Mouse (Mus musculus) testis, adult 2 months (tissue): ENCODE results near the gene Cngb1. TPM values are rescaled to one million over a fixed set of nuclear protein-coding genes. Genes with fewer than 3 reads are reported as not detected.
"Not testable (repeated sequence)": the region's sequence is repeated elsewhere in the genome, so short reads cannot be mapped to it uniquely, and the experiment has no call there.

Experiments
- H3K27ac ChIP-seq: fragments of 200-500 bp; 2 replicates; pipeline ENCODE4 v1.5.1; 2012; ENCODE audit warnings: low read depth, low read length; ENCODE audit not compliant: control insufficient read depth, insufficient read depth
- H3K27me3 ChIP-seq: fragments of 200-500 bp; 2 replicates; pipeline ENCODE4 v1.6.1; 2012; ENCODE audit warnings: mild to moderate bottlenecking, low read length, moderate library complexity; ENCODE audit not compliant: control insufficient read depth, insufficient read depth
- H3K36me3 ChIP-seq: fragments of 200-500 bp; 2 replicates; pipeline ENCODE4 v1.6.1; 2012; ENCODE audit warnings: mild to moderate bottlenecking, low read length; ENCODE audit not compliant: control insufficient read depth, insufficient read depth
- H3K4me1 ChIP-seq: fragments of 200-500 bp; 2 replicates; pipeline ENCODE4 v1.6.1; 2012; ENCODE audit warnings: low read length; ENCODE audit not compliant: control insufficient read depth, insufficient read depth
- H3K4me3 ChIP-seq: fragments of 200-500 bp; 2 replicates; pipeline ENCODE4 v1.5.1; 2012; ENCODE audit warnings: low read depth, mild to moderate bottlenecking, low read length, moderate library complexity, mixed read lengths; ENCODE audit not compliant: control insufficient read depth
- CTCF ChIP-seq: fragments of 200-500 bp; IDR thresholded peaks from 2 replicates; pipeline ENCODE4 v1.5.1; 2012; ENCODE audit warnings: low read depth, mild to moderate bottlenecking, inconsistent platforms, low read length, moderate library complexity; ENCODE audit not compliant: control insufficient read depth, insufficient read depth, insufficient replicate concordance
- POLR2A ChIP-seq: fragments of 200-500 bp; IDR thresholded peaks from 2 replicates; pipeline ENCODE4 v1.6.1; 2012; ENCODE audit warnings: low read depth, mild to moderate bottlenecking, inconsistent platforms, low read length, moderate library complexity; ENCODE audit not compliant: control insufficient read depth
- polyA plus RNA-seq: library from polyadenylated mRNA; depleted of rRNA; stranded (reverse); fragments of >200 nt; gene quantifications from 2 replicates; pipeline ENCODE4 v1.2.3, GENCODE M21; 2012

The Cngb1 gene
- polyA plus RNA-seq, 1 experiment, result 6.9 TPM

DNA sequence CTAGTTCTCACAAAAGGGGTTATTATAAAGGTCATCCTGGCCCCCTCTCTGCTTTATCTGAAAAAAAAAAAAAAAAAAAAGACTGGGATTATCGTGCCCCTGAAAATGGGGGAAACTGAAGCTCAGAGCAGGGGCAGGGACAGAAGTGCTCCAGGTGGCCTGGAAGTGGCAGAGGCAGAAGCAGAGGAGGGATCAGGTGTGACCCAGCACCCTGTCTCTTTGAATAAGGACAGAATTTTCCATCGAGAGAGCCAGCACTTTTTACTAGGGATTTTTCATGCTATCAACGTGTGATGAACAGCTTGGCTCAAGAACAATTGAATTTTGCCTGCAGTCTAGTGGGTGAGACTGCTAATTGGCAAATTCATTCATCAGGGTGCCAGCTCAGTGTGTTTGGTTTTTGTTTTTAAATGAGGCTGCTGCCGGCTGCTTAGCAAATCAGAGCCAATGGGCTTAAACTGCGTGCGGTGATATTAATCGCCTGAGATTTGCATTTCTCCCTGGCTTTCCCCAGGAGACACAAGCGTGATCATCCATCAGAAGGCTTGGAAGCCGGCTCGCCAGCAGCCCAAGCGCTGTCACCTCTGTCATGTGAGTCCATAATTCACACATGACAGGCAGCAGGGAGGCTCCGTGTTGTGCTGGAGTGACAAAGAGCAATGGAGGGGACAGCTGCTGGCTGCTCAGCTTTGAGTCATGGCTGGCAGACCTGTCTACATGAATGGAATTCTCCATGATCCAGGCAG is 63.4 kb downstream of the Cngb1 start:
- peaks cover 6% of the 10 kb centered on the region for H3K4me1 ChIP-seq
- H3K4me3 ChIP-seq, result no peak overlapping the region
- no peaks in the 10 kb centered on the region for H3K27me3 ChIP-seq
- TF ChIP-seq POLR2A (no peak), CTCF (no peak)
- H3K27ac ChIP-seq, result no peak overlapping the region
- no peaks in the 10 kb centered on the region for H3K36me3 ChIP-seq

DNA sequence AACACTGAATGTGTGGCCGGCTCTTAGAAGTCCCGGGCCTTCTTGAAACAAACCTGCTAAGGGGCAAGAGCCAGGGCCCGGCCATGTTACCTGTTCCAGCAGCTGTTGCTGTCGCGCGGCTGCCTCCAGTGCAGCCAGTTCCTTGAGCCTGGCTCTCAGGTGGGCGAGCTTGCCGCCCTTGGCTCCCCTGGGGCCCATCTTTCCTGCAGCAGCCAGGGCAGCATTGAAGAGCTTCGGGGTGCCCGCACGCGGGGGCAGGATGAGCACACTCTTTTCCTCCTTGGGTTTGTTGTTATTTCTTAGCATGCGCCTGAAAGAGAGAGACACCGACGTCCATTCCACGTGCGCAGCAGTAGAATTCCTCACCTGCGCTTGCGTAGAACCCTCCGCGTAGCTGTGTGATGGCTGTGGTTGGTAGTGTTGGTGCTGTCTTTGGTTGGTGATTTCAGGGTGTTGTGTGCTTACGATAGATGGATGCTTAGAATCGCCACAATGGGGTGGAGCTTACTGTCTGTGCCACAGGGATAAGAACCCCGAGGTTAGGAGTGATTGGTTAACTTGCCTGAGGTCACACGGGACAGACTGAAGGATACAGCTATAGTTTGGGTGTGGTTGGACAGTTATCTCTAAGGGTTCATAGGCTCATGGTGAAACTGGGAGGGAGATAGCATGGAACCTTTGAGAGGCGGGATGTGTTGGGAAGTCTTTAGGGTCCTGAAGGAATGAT is 64.1 kb downstream of the Cngb1 start:
- Histone ChIP-seq H3K4me1 (peaks cover 6% of the 10 kb centered on the region), H3K27ac (no peak overlapping the region), H3K4me3 (peak overlapping the region; percentile 56), H3K27me3 (no peaks in the 10 kb centered on the region), H3K36me3 (no peaks in the 10 kb centered on the region)
- TF ChIP-seq POLR2A (0 out of 2 replicates have a peak, but pooled peaks have one; percentile 17), CTCF (no peak)

DNA sequence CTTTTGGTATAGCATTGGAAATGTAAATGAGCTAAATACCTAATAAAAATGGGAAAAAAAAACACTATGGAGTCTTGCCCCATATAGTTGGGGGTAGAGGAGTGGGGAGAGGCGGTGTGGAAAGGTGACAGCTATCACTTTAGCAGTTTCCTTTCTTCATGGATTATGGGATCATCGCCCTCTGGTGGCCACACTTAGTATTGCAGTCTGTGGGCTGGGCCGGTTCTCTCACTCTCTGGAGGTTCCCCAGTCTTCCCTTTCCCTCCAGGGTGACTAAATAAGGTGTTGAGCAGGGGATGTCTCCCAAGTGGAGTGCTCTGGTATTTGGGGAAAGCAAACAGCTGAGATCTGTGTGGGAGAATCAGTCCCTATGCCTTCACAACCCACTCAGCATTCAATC is 70.7 kb downstream of the Cngb1 start:
- H3K27me3 ChIP-seq, result no peaks in the 10 kb centered on the region
- H3K4me3 ChIP-seq, result no peak overlapping the region
- TF ChIP-seq CTCF (peak; percentile 86; the same call in 1 of the 2 replicates), POLR2A (no peak)
- no peak overlapping the region for H3K27ac ChIP-seq
- no peaks in the 10 kb centered on the region for H3K36me3 ChIP-seq
- no peaks in the 10 kb centered on the region for H3K4me1 ChIP-seq

DNA sequence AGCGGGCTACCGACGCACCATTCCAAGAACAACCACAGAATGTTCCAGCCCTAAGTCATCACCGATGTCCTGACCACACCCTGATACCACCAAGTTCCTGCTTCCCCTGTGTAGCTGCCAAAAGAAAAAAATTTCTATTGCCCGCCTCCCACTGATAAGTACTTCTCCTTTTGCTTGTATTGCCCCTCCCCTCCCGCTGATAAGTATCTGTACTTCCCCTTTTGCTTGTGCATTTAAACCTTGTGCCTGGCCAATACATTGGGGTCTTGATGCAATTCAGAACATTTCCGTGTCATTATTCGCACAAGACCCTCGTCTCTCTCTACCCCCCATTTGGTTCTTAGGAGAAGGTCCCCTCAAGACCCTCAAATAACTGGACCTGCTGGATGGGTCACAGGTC is 76.3 kb downstream of the Cngb1 start:
- H3K27me3 ChIP-seq, H3K4me1 ChIP-seq, H3K36me3 ChIP-seq, H3K27ac ChIP-seq, H3K4me3 ChIP-seq: not testable (repeated sequence)

DNA sequence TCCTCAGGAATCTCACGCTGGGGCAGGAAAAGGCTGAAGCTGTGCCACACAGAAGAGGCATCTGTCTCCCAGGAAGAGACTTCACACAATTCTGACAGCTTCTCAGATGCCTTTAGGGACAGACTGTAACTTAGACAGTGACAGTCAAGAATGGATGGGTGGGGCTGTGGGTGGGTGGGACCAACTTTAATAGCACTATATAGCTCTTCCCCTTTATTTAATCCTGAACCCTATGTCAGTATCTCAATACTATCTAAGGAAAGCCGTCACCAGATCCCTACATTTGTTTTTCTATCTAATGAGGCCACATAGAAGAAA is 79.3 kb downstream of the Cngb1 start:
- H3K4me1 ChIP-seq, result no peaks in the 10 kb centered on the region
- no peak overlapping the region for H3K4me3 ChIP-seq
- H3K36me3 ChIP-seq, result no peaks in the 10 kb centered on the region
- H3K27me3 ChIP-seq, result no peaks in the 10 kb centered on the region
- TF ChIP-seq CTCF (no peak), POLR2A (no peak)
- H3K27ac ChIP-seq, result no peak overlapping the region

DNA sequence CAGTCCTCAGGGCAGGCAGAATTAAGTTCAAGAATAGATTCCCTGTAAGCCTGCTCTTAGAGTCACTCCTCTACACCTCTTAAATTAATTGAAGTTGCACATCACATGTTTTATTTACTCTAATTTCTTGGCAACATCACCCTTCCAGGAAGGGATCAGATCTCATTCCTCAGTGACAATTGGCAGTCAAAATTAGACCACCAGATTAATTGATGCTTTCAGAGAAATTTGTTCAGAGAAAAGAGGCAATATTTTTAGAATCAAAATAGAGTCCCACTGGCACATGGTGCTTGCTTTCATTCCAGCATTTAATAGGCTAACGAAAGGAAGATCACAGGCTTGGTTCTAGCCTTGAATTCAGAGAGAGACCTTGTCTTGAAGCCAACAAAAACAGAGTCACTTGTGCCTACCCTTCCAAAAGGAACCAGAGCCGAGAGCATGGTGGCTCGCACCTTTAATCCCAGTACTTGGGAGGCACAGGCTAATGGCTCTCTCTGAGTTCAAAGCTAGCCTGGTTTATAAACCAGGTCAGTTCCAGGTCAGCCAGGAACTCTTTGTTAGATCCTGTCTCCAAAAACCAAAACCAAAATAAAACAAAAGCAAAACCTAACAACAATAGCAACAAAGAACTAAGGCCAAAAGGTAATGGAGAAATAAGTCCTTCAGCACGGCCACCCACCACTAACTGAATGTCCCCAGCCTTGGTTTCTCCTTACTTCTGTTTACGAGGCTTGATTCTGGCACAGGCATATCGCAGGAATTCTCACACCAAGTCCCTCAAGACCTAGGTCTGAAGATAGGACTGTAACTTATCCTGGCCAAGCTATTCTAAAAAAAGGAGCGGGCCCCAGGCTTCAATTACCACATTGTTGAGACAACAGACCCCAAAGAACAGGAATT is 79.9 kb downstream of the Cngb1 start:
- H3K27ac ChIP-seq, result 0 out of 2 replicates have a peak overlapping the region, but pooled peaks have one; percentile 3
- no peak for TF ChIP-seq CTCF
- no peak for TF ChIP-seq POLR2A
- no peak overlapping the region for H3K4me3 ChIP-seq
- H3K36me3 ChIP-seq, result no peaks in the 10 kb centered on the region
- H3K27me3 ChIP-seq, result no peaks in the 10 kb centered on the region
- no peaks in the 10 kb centered on the region for H3K4me1 ChIP-seq

DNA sequence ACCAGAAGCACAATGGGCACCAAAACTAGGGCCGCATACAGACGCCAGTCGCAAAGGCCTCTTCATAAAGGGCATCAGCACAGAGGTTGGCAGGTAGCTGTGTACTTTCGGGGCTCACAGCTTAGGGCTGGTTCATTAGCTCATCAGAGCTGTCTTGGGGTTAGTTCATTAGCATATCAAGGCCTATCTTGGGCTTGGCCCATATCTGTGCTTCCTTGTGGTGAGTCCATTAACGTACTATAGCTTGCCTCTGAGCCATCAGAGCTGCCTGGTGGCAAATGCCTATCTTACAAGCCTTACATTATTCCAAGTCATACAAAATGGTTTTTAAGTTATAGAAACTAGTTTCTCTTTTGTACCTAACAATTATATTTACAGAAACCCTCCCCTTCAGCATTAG is 82.4 kb downstream of the Cngb1 start:
- Histone ChIP-seq H3K36me3 (no peaks in the 10 kb centered on the region), H3K27me3 (no peaks in the 10 kb centered on the region)

More for the DNA sequence above, 82.4 kb downstream of the Cngb1 start:
- Histone ChIP-seq H3K4me1 (no peaks in the 10 kb centered on the region), H3K4me3 (no peak overlapping the region), H3K27ac (no peak overlapping the region)
- no peak for TF ChIP-seq CTCF
- no peak for TF ChIP-seq POLR2A
